Mouse (Mus musculus): ENCODE measurements around the gene Prkg1. TPM values are rescaled to one million over a fixed set of nuclear protein-coding genes. Genes with fewer than 3 reads are reported as not detected.

Prkg1 gene
- total RNA-seq, 1 experiment = 1.5 TPM

- DNase-seq (ENCODE audit: low read depth, low spot score) = no peak
- H3K27ac ChIP-seq (ENCODE audit: insufficient read depth, low read depth, low read length, poor library complexity, severe bottlenecking) = no peak overlapping the region
- H3K9me3 ChIP-seq (ENCODE audit: control insufficient read depth, insufficient read depth, low read depth, low read length) = no peaks in the 10 kb centered on the region
- no peaks in the 10 kb centered on the region for H3K4me1 ChIP-seq (ENCODE audit: control insufficient read depth in 2 of 2, insufficient read depth in 2 of 2, low read length in 2 of 2, poor library complexity in 1 of 2)
- TF ChIP-seq ZNF384 (IDR thresholded peaks at IDR 0.05; ENCODE audit: low read depth, low read length) (no peak), MAFK (IDR thresholded peaks at IDR 0.05; ENCODE audit: insufficient read depth, low read depth, low read length) (no peak), CHD2 (IDR thresholded peaks at IDR 0.05; ENCODE audit: low read depth, low read length) (no peak)
- no peak overlapping the region for H3K9ac ChIP-seq (ENCODE audit: insufficient read depth, low read depth, low read length, poor library complexity, severe bottlenecking)
- in situ Hi-C loops (cut with MboI; ENCODE audit: low sequenced_read_pairs in 2 of 2, unreplicated experiment in 2 of 2) = no loop called here
- no peak overlapping the region for H3K4me3 ChIP-seq (ENCODE audit: insufficient read depth in 1 of 2, low read depth in 1 of 2, low read length in 2 of 2, poor library complexity in 1 of 2, severe bottlenecking in 1 of 2)
- no peaks in the 10 kb centered on the region for H3K36me3 ChIP-seq (ENCODE audit: control insufficient read depth, insufficient read depth, low read length, poor library complexity, severe bottlenecking)
These were observed 565.2 kb downstream of the Prkg1 start for GRCm38 (mm10) chr19:31199583-31199982.

- Histone ChIP-seq H3K4me1 (ENCODE audit: control insufficient read depth in 2 of 2, insufficient read depth in 2 of 2, low read length in 2 of 2, poor library complexity in 1 of 2) (no peaks in the 10 kb centered on the region), H3K36me3 (ENCODE audit: control insufficient read depth, insufficient read depth, low read length, poor library complexity, severe bottlenecking) (no peaks in the 10 kb centered on the region), H3K4me3 (ENCODE audit: insufficient read depth in 1 of 2, low read depth in 1 of 2, low read length in 2 of 2, poor library complexity in 1 of 2, severe bottlenecking in 1 of 2) (no peak overlapping the region), H3K9me3 (ENCODE audit: control insufficient read depth, insufficient read depth, low read depth, low read length) (no peaks in the 10 kb centered on the region), H3K9ac (ENCODE audit: insufficient read depth, low read depth, low read length, poor library complexity, severe bottlenecking) (no peak overlapping the region), H3K27ac (ENCODE audit: insufficient read depth, low read depth, low read length, poor library complexity, severe bottlenecking) (no peak overlapping the region)
- TF ChIP-seq HCFC1 (IDR thresholded peaks at IDR 0.05; ENCODE audit: borderline replicate concordance, insufficient read depth, low read length) = no peak
- TF ChIP-seq MAFK (IDR thresholded peaks at IDR 0.05; ENCODE audit: insufficient read depth, low read depth, low read length) = no peak
- TF ChIP-seq ZC3H11A (IDR thresholded peaks at IDR 0.05; ENCODE audit: borderline replicate concordance, low read depth, low read length) = no peak
- no peak for TF ChIP-seq CHD2 (IDR thresholded peaks at IDR 0.05; ENCODE audit: low read depth, low read length)
- no peak for TF ChIP-seq ZNF384 (IDR thresholded peaks at IDR 0.05; ENCODE audit: low read depth, low read length)
- in situ Hi-C loops (cut with MboI; ENCODE audit: low sequenced_read_pairs in 2 of 2, unreplicated experiment in 2 of 2) = no loop called here
- DNase-seq (ENCODE audit: low read depth, low spot score) = no peak
These were observed 566.4 kb downstream of the Prkg1 start for GRCm38 (mm10) chr19:31198461-31198860.

GRCm38 (mm10) chr19:31197076-31197475 is 567.8 kb downstream of the Prkg1 start:
- Histone ChIP-seq H3K4me1 (ENCODE audit: control insufficient read depth in 2 of 2, insufficient read depth in 2 of 2, low read length in 2 of 2, poor library complexity in 1 of 2) (no peaks in the 10 kb centered on the region), H3K9ac (ENCODE audit: insufficient read depth, low read depth, low read length, poor library complexity, severe bottlenecking) (no peak overlapping the region), H3K4me3 (ENCODE audit: insufficient read depth in 1 of 2, low read depth in 1 of 2, low read length in 2 of 2, poor library complexity in 1 of 2, severe bottlenecking in 1 of 2) (no peak overlapping the region), H3K9me3 (ENCODE audit: control insufficient read depth, insufficient read depth, low read depth, low read length) (no peaks in the 10 kb centered on the region), H3K27ac (ENCODE audit: insufficient read depth, low read depth, low read length, poor library complexity, severe bottlenecking) (no peak overlapping the region), H3K36me3 (ENCODE audit: control insufficient read depth, insufficient read depth, low read length, poor library complexity, severe bottlenecking) (no peaks in the 10 kb centered on the region)
- in situ Hi-C loops (cut with MboI; ENCODE audit: low sequenced_read_pairs in 2 of 2, unreplicated experiment in 2 of 2) = no loop called here
- TF ChIP-seq HCFC1 (IDR thresholded peaks at IDR 0.05; ENCODE audit: borderline replicate concordance, insufficient read depth, low read length) = no peak
- no peak for TF ChIP-seq MAFK (IDR thresholded peaks at IDR 0.05; ENCODE audit: insufficient read depth, low read depth, low read length)
- TF ChIP-seq ZC3H11A (IDR thresholded peaks at IDR 0.05; ENCODE audit: borderline replicate concordance, low read depth, low read length) = no peak
- TF ChIP-seq CHD2 (IDR thresholded peaks at IDR 0.05; ENCODE audit: low read depth, low read length) = no peak
- no peak for TF ChIP-seq ZNF384 (IDR thresholded peaks at IDR 0.05; ENCODE audit: low read depth, low read length)
- no peak for DNase-seq (ENCODE audit: low read depth, low spot score)

- H3K9ac ChIP-seq (ENCODE audit: insufficient read depth, low read depth, low read length, poor library complexity, severe bottlenecking) = no peak overlapping the region
- no peaks in the 10 kb centered on the region for H3K4me1 ChIP-seq (ENCODE audit: control insufficient read depth in 2 of 2, insufficient read depth in 2 of 2, low read length in 2 of 2, poor library complexity in 1 of 2)
- H3K36me3 ChIP-seq (ENCODE audit: control insufficient read depth, insufficient read depth, low read length, poor library complexity, severe bottlenecking) = no peaks in the 10 kb centered on the region
- in situ Hi-C loops (cut with MboI; ENCODE audit: low sequenced_read_pairs in 2 of 2, unreplicated experiment in 2 of 2) = no loop called here
- DNase-seq (ENCODE audit: low read depth, low spot score) = no peak
- H3K9me3 ChIP-seq (ENCODE audit: control insufficient read depth, insufficient read depth, low read depth, low read length) = no peaks in the 10 kb centered on the region
- no peak overlapping the region for H3K4me3 ChIP-seq (ENCODE audit: insufficient read depth in 1 of 2, low read depth in 1 of 2, low read length in 2 of 2, poor library complexity in 1 of 2, severe bottlenecking in 1 of 2)
- TF ChIP-seq MAFK (IDR thresholded peaks at IDR 0.05; ENCODE audit: insufficient read depth, low read depth, low read length) = no peak
- no peak for TF ChIP-seq HCFC1 (IDR thresholded peaks at IDR 0.05; ENCODE audit: borderline replicate concordance, insufficient read depth, low read length)
- TF ChIP-seq ZC3H11A (IDR thresholded peaks at IDR 0.05; ENCODE audit: borderline replicate concordance, low read depth, low read length) = no peak
- TF ChIP-seq CHD2 (IDR thresholded peaks at IDR 0.05; ENCODE audit: low read depth, low read length) = no peak
- TF ChIP-seq ZNF384 (IDR thresholded peaks at IDR 0.05; ENCODE audit: low read depth, low read length) = no peak
- H3K27ac ChIP-seq (ENCODE audit: insufficient read depth, low read depth, low read length, poor library complexity, severe bottlenecking) = no peak overlapping the region
These were observed 576.1 kb downstream of the Prkg1 start for GRCm38 (mm10) chr19:31188559-31189218.

GRCm38 (mm10) chr19:31180757-31181156 is 584.1 kb downstream of the Prkg1 start:
- TF ChIP-seq MAFK (IDR thresholded peaks at IDR 0.05; ENCODE audit: insufficient read depth, low read depth, low read length) = no peak

More at GRCm38 (mm10) chr19:31180757-31181156, 584.1 kb downstream of the Prkg1 start:
- no peak for DNase-seq (ENCODE audit: low read depth, low spot score)
- no peaks in the 10 kb centered on the region for H3K9me3 ChIP-seq (ENCODE audit: control insufficient read depth, insufficient read depth, low read depth, low read length)
- H3K4me3 ChIP-seq (ENCODE audit: insufficient read depth in 1 of 2, low read depth in 1 of 2, low read length in 2 of 2, poor library complexity in 1 of 2, severe bottlenecking in 1 of 2) = no peak overlapping the region
- H3K27ac ChIP-seq (ENCODE audit: insufficient read depth, low read depth, low read length, poor library complexity, severe bottlenecking) = no peak overlapping the region
- in situ Hi-C loops (cut with MboI; ENCODE audit: low sequenced_read_pairs in 2 of 2, unreplicated experiment in 2 of 2) = no loop called here
- H3K36me3 ChIP-seq (ENCODE audit: control insufficient read depth, insufficient read depth, low read length, poor library complexity, severe bottlenecking) = no peaks in the 10 kb centered on the region
- no peaks in the 10 kb centered on the region for H3K4me1 ChIP-seq (ENCODE audit: control insufficient read depth in 2 of 2, insufficient read depth in 2 of 2, low read length in 2 of 2, poor library complexity in 1 of 2)
- no peak overlapping the region for H3K9ac ChIP-seq (ENCODE audit: insufficient read depth, low read depth, low read length, poor library complexity, severe bottlenecking)

Measured in ES-E14 (cell line).